Mouse (Mus musculus) thymus, adult 18-20 months (tissue): Measurements from ENCODE around the gene Vps45.
"Not testable (repeated sequence)": the region's sequence is repeated elsewhere in the genome, so short reads cannot be mapped to it uniquely, and the experiment has no call there.

ENCODE experiments used
- DNase-seq, 2 experiments: peaks; one replicate each; pipeline ENCODE4 v3.0.0; 2022; ENCODE audit warnings: mixed read lengths in 2 of 2

Vps45 gene

GRCm38 (mm10) chr3:96078066-96078465 is 19.8 kb upstream of the Vps45 start:
- DNase-seq, result no peak

- DNase-seq, result no peak
Measured at GRCm38 (mm10) chr3:96072921-96073486, 14.7 kb upstream of the Vps45 start.

DNA sequence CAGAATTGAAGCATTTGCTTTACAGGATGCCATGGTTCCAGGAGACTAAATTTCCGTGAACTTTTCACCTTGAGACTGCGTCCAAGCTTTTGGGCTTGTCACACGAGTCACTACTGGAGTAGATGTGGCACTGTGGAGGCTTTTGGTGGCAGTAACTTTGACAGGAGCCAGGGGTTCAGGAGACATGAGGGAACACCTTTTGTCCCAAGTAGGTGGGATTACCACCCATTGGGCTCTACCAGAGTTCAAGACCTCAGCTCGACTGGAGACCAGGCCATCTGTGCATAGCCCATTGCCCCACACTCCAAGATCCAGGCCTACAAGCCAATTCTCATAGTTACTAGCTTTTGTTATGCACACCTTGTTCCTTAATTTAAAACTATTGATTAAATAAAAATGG is 12.0 kb upstream of the Vps45 start:
- no peak for DNase-seq

DNA sequence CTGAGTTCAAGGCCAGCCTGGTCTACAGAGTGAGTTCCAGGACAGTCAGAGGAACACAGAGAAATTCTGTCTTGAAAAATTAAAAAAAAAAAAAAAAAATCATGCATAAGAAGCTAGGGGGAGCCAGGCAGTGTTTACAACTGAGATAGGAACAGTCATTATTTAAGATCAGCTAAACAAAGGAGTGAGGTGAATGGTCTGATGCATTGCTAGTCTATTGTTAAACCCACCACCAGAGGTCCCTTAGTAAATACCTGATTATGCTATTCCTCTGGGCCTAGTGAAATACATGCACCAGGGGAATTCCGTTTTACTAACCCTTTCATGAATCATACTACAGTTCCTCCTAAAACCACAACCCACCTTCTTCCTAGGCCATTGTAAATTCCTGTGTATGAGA is 11.3 kb upstream of the Vps45 start:
- no peak for DNase-seq

DNA sequence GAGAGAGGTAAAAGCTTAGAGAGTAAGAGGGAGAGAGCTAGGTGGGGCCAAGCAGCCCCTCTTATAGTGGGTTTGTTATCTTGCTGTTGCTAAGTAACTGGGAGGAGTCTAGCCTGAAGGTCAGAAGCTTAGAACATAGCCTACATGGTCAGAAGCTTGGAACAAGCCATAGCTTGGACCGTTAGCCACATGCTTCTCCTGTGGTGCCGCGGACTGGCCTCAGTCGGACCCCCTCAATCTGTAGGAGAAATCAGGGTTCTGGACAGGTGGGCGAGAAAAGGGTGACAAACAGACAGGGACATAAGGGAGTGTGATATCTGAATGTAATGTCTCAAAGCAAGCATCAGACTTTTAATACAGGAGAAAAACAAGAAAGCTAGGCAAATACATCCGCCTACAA is 10.8 kb upstream of the Vps45 start:
- no peak for DNase-seq

- no peak for DNase-seq
Measured at GRCm38 (mm10) chr3:96066741-96067140, 8.5 kb upstream of the Vps45 start.

- no peak for DNase-seq
Measured at GRCm38 (mm10) chr3:96065754-96066375, 7.6 kb upstream of the Vps45 start.

- DNase-seq, result no peak
Measured at GRCm38 (mm10) chr3:96065147-96065546, 6.9 kb upstream of the Vps45 start.

DNA sequence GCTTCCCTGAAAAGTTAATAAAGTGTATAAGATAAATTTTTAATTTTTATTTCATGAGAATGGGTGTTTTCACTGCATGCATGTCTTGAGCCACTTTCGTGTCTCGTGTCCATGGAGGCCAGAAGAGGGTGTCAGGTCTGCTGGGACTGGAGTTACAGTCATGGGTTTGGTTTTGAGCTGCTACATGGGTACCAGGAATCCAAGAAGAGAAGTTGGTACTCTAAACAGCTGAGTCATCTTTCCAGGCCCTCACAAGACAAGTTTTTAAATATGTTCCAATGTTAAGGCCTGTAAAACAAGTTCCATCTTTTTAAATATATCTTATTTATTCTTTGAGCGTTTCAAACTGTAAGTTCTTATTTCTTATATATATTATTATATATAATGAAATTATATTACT is 6.0 kb upstream of the Vps45 start:
- no peak for DNase-seq

GRCm38 (mm10) chr3:96063299-96063698 is 5.0 kb upstream of the Vps45 start:
- no peak for DNase-seq

DNA sequence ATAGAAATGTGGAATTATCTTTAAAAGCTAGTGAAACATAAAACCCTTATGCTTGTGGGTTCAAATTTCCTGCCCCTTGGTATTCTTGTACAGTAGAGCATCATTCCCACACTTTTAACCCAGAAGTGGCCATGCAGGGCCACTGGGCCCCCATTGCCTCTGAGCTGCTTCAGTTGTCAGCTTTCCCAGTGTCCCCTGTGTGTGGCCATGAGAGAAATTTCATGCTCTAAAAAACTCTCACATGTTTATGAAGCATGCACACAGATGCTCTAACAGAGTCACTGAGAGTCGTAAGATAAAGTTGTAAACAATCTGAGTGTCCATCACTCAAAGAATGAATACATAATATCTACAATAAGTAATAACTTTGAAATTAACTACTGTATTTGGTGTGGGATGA is 1.9 kb upstream of the Vps45 start:
- no peak for DNase-seq

- DNase-seq, result peak; percentile 67 to 75
Measured at GRCm38 (mm10) chr3:96057747-96058204, 490 bp downstream of the Vps45 start.

DNA sequence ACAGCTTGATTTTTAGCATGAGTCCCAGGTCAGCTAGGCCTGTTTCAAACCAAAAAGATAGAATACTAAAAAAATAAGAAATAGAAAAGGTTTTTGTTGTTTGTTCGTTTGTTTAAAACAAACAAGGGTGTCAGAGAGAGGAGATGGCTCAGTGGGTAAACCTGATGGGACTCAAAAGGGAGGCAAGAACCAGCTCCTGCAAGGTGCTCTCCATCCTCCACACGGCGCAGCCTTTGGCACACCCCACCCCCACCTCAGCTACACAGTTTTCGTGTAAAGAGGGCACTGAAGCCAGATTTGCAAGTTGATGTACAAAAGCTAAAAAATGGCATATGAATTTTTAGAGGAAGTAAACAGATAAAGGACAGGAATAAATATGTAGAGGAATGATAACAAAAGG is 2.2 kb downstream of the Vps45 start:
- DNase-seq, result no peak

DNA sequence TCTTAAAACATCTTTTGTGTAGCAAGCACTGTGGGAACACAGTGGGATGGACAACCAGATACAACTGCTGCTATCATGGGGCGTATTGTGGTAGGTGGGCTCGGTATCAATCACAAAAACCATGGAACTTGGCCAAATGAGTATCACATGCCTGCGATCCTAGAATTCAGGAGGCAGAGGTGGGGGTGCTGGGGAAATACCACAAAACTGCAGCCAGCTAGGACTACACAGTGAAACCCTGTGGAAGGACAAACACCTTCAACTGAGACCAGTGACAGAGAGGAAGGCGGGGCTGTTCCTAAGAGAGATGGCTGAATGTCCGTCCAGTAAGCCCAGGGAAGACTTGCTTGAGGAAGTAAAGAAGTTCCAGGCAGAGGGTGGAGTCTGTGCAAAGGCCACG is 3.0 kb downstream of the Vps45 start:
- DNase-seq, result no peak

GRCm38 (mm10) chr3:96051839-96052238 is 6.4 kb downstream of the Vps45 start:
- DNase-seq, result no peak

- no peak for DNase-seq
Measured at GRCm38 (mm10) chr3:96051186-96051585, 7.1 kb downstream of the Vps45 start.

DNA sequence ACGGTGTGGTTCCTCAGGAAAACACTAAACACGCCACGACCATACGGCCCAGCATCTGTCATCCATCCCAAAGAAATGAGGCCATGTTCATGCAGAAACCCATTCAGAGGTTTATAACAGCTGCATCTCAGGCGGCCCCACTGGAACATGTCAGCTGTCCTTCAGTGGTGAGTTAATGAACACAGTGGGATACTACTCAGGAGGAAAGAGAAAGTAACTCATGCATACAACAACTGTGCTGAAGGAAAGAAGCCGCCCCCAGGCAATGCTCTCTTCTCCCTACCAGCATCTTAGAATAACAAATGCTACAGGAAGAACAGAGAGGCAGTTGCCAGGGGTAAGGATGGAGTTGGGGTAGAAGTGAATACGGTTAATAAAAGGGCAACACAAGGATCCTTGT is 7.5 kb downstream of the Vps45 start:
- DNase-seq, result no peak

DNA sequence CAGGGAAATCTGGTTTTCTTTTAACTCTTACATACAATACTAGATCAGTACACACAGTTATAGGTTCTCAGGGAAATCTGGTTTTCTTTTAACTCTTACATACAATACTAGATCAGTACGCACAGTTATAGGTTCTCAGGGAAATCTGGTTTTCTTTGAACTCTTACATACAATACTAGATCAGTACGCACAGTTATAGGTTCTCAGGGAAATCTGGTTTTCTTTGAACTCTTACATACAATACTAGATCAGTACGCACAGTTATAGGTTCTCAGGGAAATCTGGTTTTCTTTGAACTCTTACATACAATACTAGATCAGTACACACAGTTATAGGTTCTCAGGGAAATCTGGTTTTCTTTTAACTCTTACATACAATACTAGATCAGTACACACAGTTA is 13.7 kb downstream of the Vps45 start:
- DNase-seq, result not testable (repeated sequence)

- no peak for DNase-seq
Measured at GRCm38 (mm10) chr3:96043104-96043503, 15.2 kb downstream of the Vps45 start.

GRCm38 (mm10) chr3:96041079-96041478 is 17.2 kb downstream of the Vps45 start:
- no peak for DNase-seq

- DNase-seq, result no peak
Measured at GRCm38 (mm10) chr3:96040663-96041006, 17.6 kb downstream of the Vps45 start.

DNA sequence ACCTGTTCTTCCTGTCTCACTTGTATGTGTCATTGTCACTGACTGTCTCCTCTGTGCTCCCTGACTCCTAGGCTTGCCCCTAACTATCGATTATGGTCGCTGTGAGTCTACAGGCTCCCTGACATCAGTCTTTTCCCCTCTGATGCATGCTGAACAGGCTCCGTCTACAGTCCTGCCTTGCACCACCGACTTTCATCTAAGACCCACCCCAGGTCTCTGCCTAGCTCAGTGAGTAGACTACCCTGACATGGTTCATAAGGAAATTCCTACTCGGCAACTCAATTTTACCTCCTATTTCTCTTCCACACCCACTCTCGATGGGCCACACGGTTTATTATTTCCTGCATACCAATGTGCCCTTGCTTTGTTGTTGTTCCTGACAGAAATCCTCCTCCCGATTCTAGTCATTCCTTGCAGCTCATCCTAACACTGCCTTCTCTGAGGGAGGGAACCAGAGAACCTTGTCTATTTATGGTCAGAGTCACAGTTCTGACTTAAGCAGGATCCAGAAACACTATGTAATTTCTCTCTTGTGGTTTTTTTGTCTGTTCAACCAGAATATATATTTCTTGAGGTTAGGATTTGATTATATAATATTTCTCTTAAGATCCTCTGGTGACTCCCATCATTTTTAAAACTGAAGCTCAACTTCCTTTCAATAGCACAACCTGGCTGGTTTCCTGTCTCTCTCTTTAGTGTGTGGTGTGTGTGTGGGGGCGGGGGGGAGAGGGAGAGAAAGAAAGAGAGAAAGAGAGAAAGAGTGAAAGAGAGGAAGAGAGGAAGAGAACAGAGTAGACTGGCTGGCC is 18.2 kb downstream of the Vps45 start:
- DNase-seq, result no peak

DNA sequence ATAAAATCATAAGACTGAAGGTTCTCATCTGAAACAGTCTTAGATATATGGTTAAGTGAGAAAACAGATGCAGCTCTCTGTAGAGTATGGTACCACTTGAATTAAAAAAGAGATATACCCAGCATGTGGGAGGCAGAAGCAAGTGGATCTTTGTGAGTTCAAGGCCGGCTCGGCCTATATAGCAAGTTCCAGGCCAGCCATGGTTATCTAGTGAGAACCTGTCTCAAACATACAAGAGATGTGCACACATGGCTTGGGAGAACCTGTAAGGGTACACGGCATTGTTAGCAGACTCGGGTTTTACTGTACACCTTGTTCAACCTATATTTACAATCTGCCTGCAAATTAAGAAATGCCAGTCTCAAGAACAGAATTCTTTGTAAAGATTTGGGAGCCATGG is 19.4 kb downstream of the Vps45 start:
- DNase-seq, result no peak

- DNase-seq, result no peak
Measured at GRCm38 (mm10) chr3:96038156-96038555, 20.1 kb downstream of the Vps45 start.
